ENCODE assay signal across 19 mouse cellular contexts in genomic region chr19:29941208-29941607, GRCm38 (mm10). TPM values are rescaled to one million over a fixed set of nuclear protein-coding genes. Genes with fewer than 3 reads are reported as not detected.
"Had no signal": no experiment of that assay in that cellular context is flagged by ENCODE, and none has a peak within 500 bp of the region (broad histone marks: within the 10 kb centered on the region; RNA-seq: fewer than 3 reads in every experiment).

No protein-coding gene starts in this region.

- H3K4me3 ChIP-seq: left cerebral cortex, adult 2 months; liver, embryonic 13.5 days; midbrain, embryonic 12.5 days; midbrain, embryonic 15.5 days; neural tube, embryonic 12.5 days; neural tube, embryonic 15.5 days; stomach, embryonic 15.5 days had no signal

- ATAC-seq: midbrain, embryonic 15.5 days had no signal

- H3K9me3 ChIP-seq: liver, embryonic 13.5 days; midbrain, embryonic 12.5 days; midbrain, embryonic 15.5 days; neural tube, embryonic 12.5 days; neural tube, embryonic 15.5 days; stomach, embryonic 15.5 days had no signal

- H3K27me3 ChIP-seq: liver, embryonic 13.5 days; midbrain, embryonic 15.5 days; neural tube, embryonic 12.5 days; neural tube, embryonic 15.5 days; stomach, embryonic 15.5 days had no signal

- H3K4me1 ChIP-seq: neural tube, embryonic 12.5 days; neural tube, embryonic 15.5 days had no signal

- H3K9ac ChIP-seq: liver, embryonic 13.5 days; midbrain, embryonic 12.5 days; midbrain, embryonic 15.5 days; neural tube, embryonic 12.5 days; neural tube, embryonic 15.5 days; stomach, embryonic 15.5 days had no signal

- H3K27ac ChIP-seq: left cerebral cortex, adult 2 months; liver, embryonic 13.5 days; midbrain, embryonic 12.5 days; midbrain, embryonic 15.5 days; neural tube, embryonic 12.5 days; neural tube, embryonic 15.5 days; stomach, embryonic 15.5 days had no signal

- H3K36me3 ChIP-seq: liver, embryonic 13.5 days; midbrain, embryonic 12.5 days; midbrain, embryonic 15.5 days; neural tube, embryonic 12.5 days; neural tube, embryonic 15.5 days; stomach, embryonic 15.5 days had no signal

- DNase-seq: kidney, postnatal 10 days; kidney, postnatal 36 days; layer of hippocampus, postnatal 36 days; liver, embryonic 13.5 days; lung, adult 2 months; lung, postnatal 14 days; lung, postnatal 4 days; right cerebral cortex, adult 18-20 months; right cerebral cortex, postnatal 14 days; right cerebral cortex, postnatal 4 days; spleen, adult 18-20 months; thymus, postnatal 36 days had no signal

RNA-seq across cellular contexts. Expression of gene Il33, which starts 16.3 kb away (rescaled TPM):
- total RNA-seq: megakaryocyte, adult 5-6 weeks had no signal
